Mouse (Mus musculus) pancreas, adult 10 weeks (tissue): Measurements from ENCODE around the gene Aldoart1. TPM values are rescaled to one million over a fixed set of nuclear protein-coding genes. Genes with fewer than 3 reads are reported as not detected.

ENCODE experiments used
- polyA plus RNA-seq: library from polyadenylated mRNA; stranded (reverse); fragments of 350-450 nt; fragmentation: Illumina TruSeq; extraction: RNeasy Lipid Tissue Mini Kit (QIAGEN cat#74804); gene quantifications from one replicate; pipeline ENCODE4 v1.2.3, GENCODE M21; 2015; ENCODE audit warnings: low read depth, low replicate concordance; ENCODE audit not compliant: insufficient read depth

The Aldoart1 gene
- not detected for polyA plus RNA-seq

DNA sequence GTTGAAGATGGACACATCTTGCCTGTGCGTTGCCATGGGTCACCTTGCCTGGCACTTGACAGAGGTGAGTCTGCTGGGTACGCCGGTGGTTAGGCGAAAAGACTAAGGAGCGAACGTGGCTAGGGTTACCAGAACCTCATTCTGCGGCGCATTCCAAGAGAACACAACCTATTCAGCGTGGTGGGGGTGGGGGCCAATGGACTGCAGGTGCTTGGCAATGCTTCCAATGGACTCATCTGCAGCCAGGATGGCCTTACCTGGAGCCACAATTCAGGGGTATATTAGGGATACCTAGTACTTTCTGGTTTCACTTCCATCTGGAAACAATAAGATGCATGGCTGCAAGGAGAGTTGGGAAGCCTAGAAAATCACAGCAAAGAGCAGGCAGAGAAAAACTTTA, at the start of gene Aldoart1:
Aldoart1 (minus strand) TSS at position 101 of the 400 bp plus-strand sequence.

